Mouse (Mus musculus): ENCODE data around the gene Pcna. TPM values are rescaled to one million over a fixed set of nuclear protein-coding genes. Genes with fewer than 3 reads are reported as not detected.

Gene Pcna
- total and polyA plus RNA-seq, 3 experiments: 308 to 541 (median 427) TPM

DNA sequence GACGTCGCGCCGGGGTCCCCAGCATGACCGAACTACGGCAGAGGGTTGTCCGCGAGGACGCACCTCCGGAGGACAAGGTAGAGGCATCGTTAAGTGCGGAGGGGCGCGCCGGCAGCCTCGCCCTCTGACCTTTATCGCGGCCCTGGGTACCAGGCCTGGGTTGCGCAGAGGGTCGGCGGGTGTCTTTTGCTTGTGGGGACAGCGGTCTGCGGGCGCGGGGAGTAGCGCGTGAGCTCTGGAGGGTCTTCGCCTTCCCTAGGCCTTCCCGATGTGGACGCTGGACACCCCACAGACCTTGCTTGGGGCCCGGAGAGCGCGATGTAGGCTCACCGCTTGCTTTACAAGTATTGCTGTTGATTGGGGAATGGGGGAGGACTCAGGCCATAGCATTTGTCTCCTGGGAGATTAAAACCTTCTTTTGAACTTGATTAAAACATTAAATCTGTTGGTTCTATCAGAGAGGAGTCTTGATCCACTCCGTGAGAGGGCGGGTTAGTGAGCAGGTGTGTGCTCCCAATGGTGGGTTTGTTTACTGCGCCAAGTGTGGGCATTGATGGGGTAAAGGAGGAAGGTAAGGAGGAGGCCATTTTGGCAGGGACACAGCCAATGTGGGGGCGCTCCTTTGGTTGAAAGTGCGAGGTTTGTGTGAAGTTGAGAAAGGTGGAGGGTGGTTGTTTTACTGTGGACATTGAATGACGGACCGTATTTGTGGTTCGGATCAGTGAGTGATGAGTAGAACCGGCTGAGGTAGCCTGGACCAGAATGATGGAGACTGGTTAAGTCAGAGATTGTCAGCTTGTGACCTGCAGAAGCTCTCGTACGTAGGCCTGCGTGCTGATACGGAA, 10.5 kb upstream of the Pcna start (continued):
- peak; percentile 48; the same call in 1 of the 2 replicates for TF ChIP-seq MYC (IDR thresholded peaks at IDR 0.05; ENCODE audit: low read depth, low read length)
- TF ChIP-seq E2F4 (IDR thresholded peaks at IDR 0.05; ENCODE audit: borderline replicate concordance, low read depth, low read length): no peak
- no peak for TF ChIP-seq POLR2AphosphoS2 (IDR thresholded peaks at IDR 0.05; ENCODE audit: low read length)
- peak; percentile 65; the same call in 1 of the 2 replicates for TF ChIP-seq CHD1 (IDR thresholded peaks at IDR 0.05; ENCODE audit: low read depth, low read length)

DNA sequence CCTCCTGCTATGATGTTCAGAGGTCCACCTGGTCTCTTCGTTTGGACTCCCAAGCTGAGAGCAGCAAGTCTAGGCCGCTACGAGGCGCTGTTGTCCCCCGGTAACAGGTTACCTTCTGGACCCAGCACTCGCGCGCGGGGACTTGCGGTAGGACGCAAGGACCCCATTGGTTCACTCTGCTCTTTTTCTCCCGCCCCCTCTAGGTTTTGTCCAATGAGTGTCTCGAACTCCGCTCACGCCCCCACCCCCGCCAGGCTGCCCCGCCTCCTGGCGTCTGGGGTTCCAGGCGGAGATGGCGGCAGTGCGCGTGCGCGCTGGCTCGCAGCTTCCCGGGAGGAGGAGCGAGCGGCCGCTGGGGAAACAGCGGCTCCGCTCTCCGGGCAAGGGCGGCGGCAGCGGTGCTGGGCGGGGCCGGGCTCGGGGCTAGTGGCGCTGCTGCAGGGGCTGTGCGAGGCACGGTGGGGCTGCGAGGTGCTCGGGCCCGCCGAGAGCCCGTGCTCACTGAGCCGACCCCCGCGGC, 9.8 kb upstream of the Pcna start, which contains the start of gene Cds2:
Cds2 (plus strand) TSS at position 270 of the 520 bp plus-strand sequence.
- H3K4me3 ChIP-seq (ENCODE audit: control insufficient read depth in 1 of 2, insufficient read depth in 1 of 2, low read depth in 2 of 2, low read length in 2 of 2): peak within 1 kb of the TSS; percentile 97
- TF ChIP-seq ETS1 (IDR thresholded peaks at IDR 0.05; ENCODE audit: low read depth, low read length) (no peak), ZMIZ1 (IDR thresholded peaks at IDR 0.05; ENCODE audit: low read depth, low read length) (no peak), CTCF (IDR thresholded peaks at IDR 0.05 in 2 of 3, conservative IDR thresholded peaks at IDR 0.05 in 1 of 3; ENCODE audit: control insufficient read depth in 1 of 3, insufficient read depth in 1 of 3, low read depth in 2 of 3, low read length in 3 of 3, poor library complexity in 1 of 3, severe bottlenecking in 1 of 3) (peak; percentile 85 to 90 (median 87)), POLR2AphosphoS2 (IDR thresholded peaks at IDR 0.05; ENCODE audit: low read length) (no peak), MYB (IDR thresholded peaks at IDR 0.05; ENCODE audit: low read depth, low read length) (no peak), TBP (IDR thresholded peaks at IDR 0.05; ENCODE audit: low read depth, low read length) (no peak; the same call in 1 of the 2 replicates), GATA1 (IDR thresholded peaks at IDR 0.05; ENCODE audit: low read depth, low read length) (no peak), MYC (IDR thresholded peaks at IDR 0.05; ENCODE audit: low read depth, low read length) (no peak), MAFK (IDR thresholded peaks at IDR 0.05; ENCODE audit: borderline replicate concordance, low read depth, low read length) (no peak), CHD2 (IDR thresholded peaks at IDR 0.05; ENCODE audit: low read length) (no peak), CHD1 (IDR thresholded peaks at IDR 0.05; ENCODE audit: low read depth, low read length) (no peak), TAL1 (IDR thresholded peaks at IDR 0.05; ENCODE audit: low read length) (no peak), ZNF384 (IDR thresholded peaks at IDR 0.05; ENCODE audit: low read depth, low read length) (no peak), EP300 (IDR thresholded peaks at IDR 0.05; ENCODE audit: low read depth in 1 of 2, low read length in 2 of 2) (no peak), MEF2A (IDR thresholded peaks at IDR 0.05; ENCODE audit: extremely low read depth, insufficient replicate concordance, low read depth, low read length, poor library complexity, severe bottlenecking) (no peak), POLR2A (IDR thresholded peaks at IDR 0.05; ENCODE audit: control insufficient read depth in 1 of 2, insufficient read depth in 1 of 2, low read depth in 1 of 2, low read length in 2 of 2, poor library complexity in 1 of 2) (peak; percentile 56 to 64; a peak in 3 of 4 replicates), NELFE (IDR thresholded peaks at IDR 0.05; ENCODE audit: low read depth, low read length) (peak; percentile 48), E2F4 (IDR thresholded peaks at IDR 0.05; ENCODE audit: borderline replicate concordance, low read depth, low read length) (peak; percentile 61; the same call in 1 of the 2 replicates), RCOR1 (IDR thresholded peaks at IDR 0.05; ENCODE audit: low read depth, low read length) (no peak), MAZ (IDR thresholded peaks at IDR 0.05; ENCODE audit: low read depth, low read length) (no peak), POLR2AphosphoS5 (IDR thresholded peaks at IDR 0.05; ENCODE audit: borderline replicate concordance, low read depth, low read length) (no peak), BHLHE40 (IDR thresholded peaks at IDR 0.05; ENCODE audit: borderline replicate concordance, low read depth, low read length) (no peak), USF1 (IDR thresholded peaks at IDR 0.05; ENCODE audit: low read depth, low read length) (no peak; the same call in 1 of the 2 replicates), SIN3A (IDR thresholded peaks at IDR 0.05; ENCODE audit: low read length) (peak; percentile 52), MXI1 (IDR thresholded peaks at IDR 0.05; ENCODE audit: low read depth, low read length) (0 out of 2 replicates have a peak, but pooled peaks have one; percentile 8), RAD21 (IDR thresholded peaks at IDR 0.05; ENCODE audit: low read depth, low read length) (peak; percentile 70), HCFC1 (IDR thresholded peaks at IDR 0.05; ENCODE audit: low read depth, low read length) (peak; percentile 56; the same call in 1 of the 2 replicates), JUND (IDR thresholded peaks at IDR 0.05; ENCODE audit: low read depth, low read length) (no peak), SMC3 (IDR thresholded peaks at IDR 0.05; ENCODE audit: low read depth, low read length) (peak; percentile 53), MAX (IDR thresholded peaks at IDR 0.05; ENCODE audit: low read length) (no peak), USF2 (IDR thresholded peaks at IDR 0.05; ENCODE audit: borderline replicate concordance in 1 of 2, insufficient read depth in 1 of 2, low read depth in 1 of 2, low read length in 2 of 2) (no peak), ELF1 (IDR thresholded peaks at IDR 0.05; ENCODE audit: low read depth, low read length) (no peak)

More for the DNA sequence above, 9.8 kb upstream of the Pcna start, which contains the start of gene Cds2:
- H3K36me3 ChIP-seq (ENCODE audit: control insufficient read depth in 1 of 2, insufficient read depth in 2 of 2, low read length in 2 of 2): peaks cover 0 to 14% of the 10 kb centered on the region in 2 experiments; a peak in 2 of 4 replicates
- H3K9me3 ChIP-seq (replicated peaks; ENCODE audit: insufficient read depth, low read length): no peaks in the 10 kb centered on the region
- peaks cover 9% of the 10 kb centered on the region for H3K79me2 ChIP-seq (ENCODE audit: control insufficient read depth, insufficient read depth, low read length, poor library complexity)
- H3K27ac ChIP-seq (ENCODE audit: control insufficient read depth, low read depth, low read length): peak within 1 kb of the TSS; percentile 32
- no peaks in the 10 kb centered on the region for H3K27me3 ChIP-seq (ENCODE audit: control insufficient read depth in 1 of 2, insufficient read depth in 2 of 2, low read length in 2 of 2)
- H3K4me1 ChIP-seq (ENCODE audit: control insufficient read depth in 1 of 2, insufficient read depth in 2 of 2, low read length in 2 of 2): peaks cover 3 to 11% of the 10 kb centered on the region in 2 experiments; a peak in 3 of 4 replicates
- H3K9ac ChIP-seq (ENCODE audit: control insufficient read depth, low read depth, low read length, poor library complexity, severe bottlenecking): peak within 1 kb of the TSS; percentile 89
- DNase-seq (ENCODE audit: low read depth, low spot score): peak; percentile 99
